Mouse (Mus musculus) mouse trophoblast stem cell (cell line): Measurements from ENCODE around the gene Mrgpra9.
"Not testable (repeated sequence)": the region's sequence is repeated elsewhere in the genome, so short reads cannot be mapped to it uniquely, and the experiment has no call there.

ENCODE experiments used
- in situ Hi-C, 2 experiments: fragments of 300-500 bp; cut with MseI, MboI; formaldehyde crosslinking; loops; 2 replicates in 1 of 2; 3 replicates in 1 of 2; pipeline ENCODE4 v1.15.1; 2025

Mrgpra9 gene

GRCm38 (mm10) chr7:47252770-47253169 is at the start of gene Mrgpra9:
TSS of gene Mrgpra9 (minus strand) at chr7:47252848.
- in situ Hi-C loops = no loop called here

DNA sequence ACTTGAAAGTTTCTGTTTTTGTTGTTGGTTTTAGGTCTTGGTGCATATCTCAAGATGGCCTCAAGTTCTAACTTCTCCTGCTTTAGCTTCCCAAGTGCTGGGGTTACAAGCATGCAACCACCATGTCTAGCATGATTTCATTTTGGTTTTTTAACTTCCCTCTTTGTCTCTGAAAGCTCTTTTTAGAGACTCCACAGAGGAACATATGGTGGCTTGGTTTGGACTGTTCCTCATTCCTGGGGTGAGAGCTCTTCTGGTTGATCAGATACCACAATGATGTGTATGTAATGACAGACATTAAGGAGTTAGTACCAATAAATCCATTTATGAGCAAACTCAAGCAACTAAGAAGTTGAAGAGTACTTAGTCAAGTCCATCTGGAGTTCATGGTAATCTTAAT is 47.0 kb upstream of the Mrgpra9 start:
- in situ Hi-C loops = not testable (repeated sequence)

GRCm38 (mm10) chr7:47271547-47271946 is 18.9 kb upstream of the Mrgpra9 start:
- in situ Hi-C loops = not testable (repeated sequence)

- in situ Hi-C loops = no loop called here
Measured at GRCm38 (mm10) chr7:47244658-47245057, 8.0 kb downstream of the Mrgpra9 start.

DNA sequence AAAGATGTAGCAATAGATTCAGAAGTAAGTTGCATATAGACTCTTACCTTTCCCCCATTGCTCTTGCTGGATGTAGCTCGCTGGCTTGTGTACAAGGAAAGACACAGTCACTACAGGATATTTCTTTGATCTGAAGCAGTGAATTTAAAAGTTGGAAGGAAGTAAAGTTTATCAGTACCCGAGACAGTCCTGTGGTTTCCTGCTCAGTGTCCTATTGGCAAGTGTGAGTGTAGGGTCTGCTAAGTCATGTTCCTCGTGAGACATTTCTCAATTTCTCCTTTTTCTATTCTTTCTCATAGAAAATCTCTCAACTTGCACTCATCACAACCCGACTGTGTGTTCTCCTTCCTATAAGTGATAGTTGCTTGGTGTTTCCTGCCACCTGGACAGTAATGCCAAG is 47.8 kb downstream of the Mrgpra9 start, which contains the start of gene Mrgpra6:
Mrgpra6 (minus strand) TSS at position 91 of the 400 bp plus-strand sequence.
- in situ Hi-C loops = no loop called here

DNA sequence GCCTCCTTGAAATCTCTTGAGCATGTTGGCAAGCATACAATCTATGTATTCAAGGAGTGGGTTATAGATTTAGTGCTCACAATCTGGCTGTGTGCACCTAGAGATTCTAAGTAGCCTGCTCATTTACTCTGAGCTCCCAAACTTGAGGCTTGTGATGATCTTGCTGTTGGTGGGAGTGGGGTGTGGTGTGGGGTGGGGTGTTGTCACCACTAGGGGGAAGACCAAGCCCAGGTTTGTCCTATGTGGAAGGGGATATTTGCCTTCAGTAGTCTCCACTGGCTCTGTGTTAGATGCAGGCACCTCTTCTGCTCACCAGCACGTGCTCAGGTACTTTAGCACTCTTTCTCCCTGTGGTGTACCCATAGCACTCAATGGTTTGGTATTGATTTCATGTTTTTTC is 57.4 kb downstream of the Mrgpra9 start:
- in situ Hi-C loops = no loop called here
